Mouse (Mus musculus) neutrophil, adult 5-6 weeks (primary cell): ENCODE results near the gene Akr1c14. TPM values are rescaled to one million over a fixed set of nuclear protein-coding genes. Genes with fewer than 3 reads are reported as not detected.
"Not testable (repeated sequence)": the region's sequence is repeated elsewhere in the genome, so short reads cannot be mapped to it uniquely, and the experiment has no call there.

Experiments
- ATAC-seq: fragments of 151-379, 151-347 bp; 2 replicates; pipeline ENCODE4 v1.8.0; 2017; ENCODE audit warnings: mild to moderate bottlenecking, moderate TSS enrichment; ENCODE audit not compliant: insufficient number of reproducible peaks, poor library complexity, low FRiP score, severe bottlenecking; ENCODE audit errors: extremely low read depth
- total RNA-seq: library from RNA; stranded (forward); fragments of 200-1000 nt; gene quantifications from 2 replicates; pipeline ENCODE4 v1.2.3, GENCODE M21; 2017

Akr1c14 gene
- total RNA-seq, result not detected in 2 replicates

DNA sequence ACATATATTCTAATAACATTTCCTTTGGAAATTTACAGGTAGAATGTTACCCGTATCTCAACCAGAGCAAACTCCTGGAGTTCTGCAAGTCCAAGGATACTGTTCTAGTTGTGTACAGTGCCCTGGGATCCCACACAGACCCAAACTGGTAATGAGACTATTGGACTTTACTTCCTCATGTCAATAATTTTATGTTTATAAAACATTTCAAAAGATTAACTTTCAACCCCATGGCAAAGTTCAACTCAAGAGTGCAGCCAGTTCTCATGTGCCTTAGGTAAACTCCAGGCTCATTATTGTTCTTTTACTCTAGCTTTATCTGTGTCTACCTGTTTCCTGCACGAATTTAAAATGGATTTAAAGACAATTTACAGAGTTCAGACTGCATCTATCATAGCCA, at the start of gene Akr1c14:
TSS of gene Akr1c14 (plus strand) at position 293 of the 400 bp plus-strand sequence.
- no peak for ATAC-seq

- peak; percentile 48; the same call in 1 of the 2 replicates for ATAC-seq
Measured at GRCm38 (mm10) chr13:4001687-4002086, 47.1 kb upstream of the Akr1c14 start.

DNA sequence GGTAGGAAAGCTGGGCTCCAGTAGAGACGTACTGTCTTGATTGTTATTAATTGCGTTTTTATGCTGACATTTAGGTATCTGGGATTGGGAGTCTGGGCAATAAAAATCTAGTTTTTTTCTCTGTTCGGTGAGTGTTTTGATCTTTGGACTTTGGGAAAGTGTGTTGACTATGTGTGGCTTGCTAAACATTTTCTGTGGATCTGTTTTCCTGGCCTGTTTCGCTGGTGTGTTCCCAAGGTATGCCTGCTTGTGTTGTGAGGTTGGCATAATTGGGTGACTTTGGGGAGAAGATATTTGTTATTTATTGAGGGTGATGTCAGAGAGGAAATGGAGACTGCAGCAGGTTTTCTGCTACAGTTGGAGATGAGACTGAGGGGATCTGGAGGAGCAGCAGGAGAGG, 38.0 kb upstream of the Akr1c14 start:
- no peak for ATAC-seq

GRCm38 (mm10) chr13:4013811-4014210, 35.0 kb upstream of the Akr1c14 start:
- no peak for ATAC-seq

DNA sequence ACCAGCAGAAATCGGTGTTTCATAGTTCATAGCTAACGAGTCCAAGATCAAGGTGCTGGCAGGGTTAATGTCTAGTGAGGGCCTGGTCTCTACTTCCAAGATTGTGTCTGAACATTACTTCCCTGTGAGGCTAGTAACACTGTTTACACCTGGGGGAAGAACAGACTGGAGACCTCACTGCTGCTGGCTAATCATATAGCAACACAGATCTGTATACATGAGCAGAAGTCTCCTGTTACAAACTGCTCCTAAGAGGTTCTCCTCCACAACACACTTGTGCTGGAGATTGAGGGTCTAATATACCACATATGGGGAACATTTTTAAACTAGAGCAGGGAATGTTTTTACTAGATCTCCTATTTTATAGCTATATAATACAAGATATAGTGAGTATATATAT, 18.9 kb upstream of the Akr1c14 start:
- no peak for ATAC-seq

DNA sequence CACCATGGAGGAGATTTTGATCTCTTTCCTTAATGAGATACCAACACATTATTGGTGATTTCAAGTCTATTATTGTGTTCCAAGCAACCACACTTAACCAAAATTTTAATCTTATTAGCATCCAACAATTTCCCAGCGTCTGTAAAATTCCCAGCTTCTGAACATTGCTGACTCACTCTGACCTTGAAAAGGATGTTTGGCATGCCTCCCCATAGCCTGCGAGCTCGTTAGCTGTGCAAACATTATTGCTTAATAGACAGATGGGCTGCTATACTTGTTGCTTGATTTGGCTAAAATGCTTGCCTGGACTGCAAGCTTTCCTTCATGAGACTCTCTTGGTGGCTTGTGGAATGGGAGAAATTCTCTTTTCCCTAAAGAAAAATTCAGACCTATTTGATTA, 16.3 kb upstream of the Akr1c14 start:
- ATAC-seq, result no peak

GRCm38 (mm10) chr13:4035052-4035451, 13.8 kb upstream of the Akr1c14 start:
- ATAC-seq, result no peak

GRCm38 (mm10) chr13:4046113-4046512, 2.7 kb upstream of the Akr1c14 start:
- ATAC-seq, result no peak

DNA sequence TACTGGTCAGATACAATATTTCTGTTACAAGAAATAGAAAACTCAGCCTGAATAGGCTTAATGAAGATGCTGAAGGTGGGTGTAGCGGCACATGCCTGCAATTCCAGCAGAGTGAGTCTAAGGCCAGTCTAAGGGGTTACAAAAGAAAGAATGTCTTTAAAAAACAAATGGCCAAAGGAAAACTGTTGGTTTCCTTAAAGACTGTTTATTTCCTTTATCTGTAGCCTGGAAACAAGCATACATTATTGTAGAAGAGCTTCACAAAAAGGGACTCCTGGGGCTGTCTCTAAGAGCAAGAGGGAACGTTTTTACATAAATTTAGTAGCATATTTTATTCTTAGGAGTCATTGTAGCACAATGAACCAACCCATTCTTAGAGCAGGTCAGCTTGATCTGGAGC, 2.0 kb upstream of the Akr1c14 start:
- no peak for ATAC-seq

- ATAC-seq, result no peak
Measured at GRCm38 (mm10) chr13:4048226-4048625, 585 bp upstream of the Akr1c14 start.

DNA sequence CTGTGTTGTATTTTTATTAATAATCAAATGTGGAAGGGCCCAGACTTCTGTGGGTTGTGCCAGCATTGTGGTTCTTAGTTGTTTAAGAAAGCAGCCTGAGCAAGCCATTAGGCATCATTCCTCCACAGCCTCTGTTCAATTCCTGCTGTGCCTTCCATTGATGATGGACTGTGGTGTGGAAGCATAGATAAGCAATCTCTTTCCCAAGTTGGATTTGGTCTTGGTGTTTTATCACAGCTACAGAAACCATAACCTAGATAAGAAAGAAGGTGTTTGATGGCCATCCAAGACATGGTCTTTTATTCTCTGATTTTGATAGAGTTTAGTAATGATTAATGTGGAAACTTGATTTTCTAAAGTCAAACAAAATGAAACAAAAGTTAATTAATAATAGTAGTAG, 844 bp downstream of the Akr1c14 start:
- ATAC-seq, result no peak

GRCm38 (mm10) chr13:4055450-4055849, 6.6 kb downstream of the Akr1c14 start:
- ATAC-seq, result no peak

GRCm38 (mm10) chr13:4056211-4056610, 7.4 kb downstream of the Akr1c14 start:
- no peak for ATAC-seq

GRCm38 (mm10) chr13:4058239-4058638, 9.4 kb downstream of the Akr1c14 start:
- not testable (repeated sequence) for ATAC-seq

- ATAC-seq, result no peak
Measured at GRCm38 (mm10) chr13:4059363-4059762, 10.6 kb downstream of the Akr1c14 start.

- no peak for ATAC-seq
Measured at GRCm38 (mm10) chr13:4060214-4060730, 11.5 kb downstream of the Akr1c14 start.

GRCm38 (mm10) chr13:4076517-4077435, 28.0 kb downstream of the Akr1c14 start:
- ATAC-seq, result no peak

DNA sequence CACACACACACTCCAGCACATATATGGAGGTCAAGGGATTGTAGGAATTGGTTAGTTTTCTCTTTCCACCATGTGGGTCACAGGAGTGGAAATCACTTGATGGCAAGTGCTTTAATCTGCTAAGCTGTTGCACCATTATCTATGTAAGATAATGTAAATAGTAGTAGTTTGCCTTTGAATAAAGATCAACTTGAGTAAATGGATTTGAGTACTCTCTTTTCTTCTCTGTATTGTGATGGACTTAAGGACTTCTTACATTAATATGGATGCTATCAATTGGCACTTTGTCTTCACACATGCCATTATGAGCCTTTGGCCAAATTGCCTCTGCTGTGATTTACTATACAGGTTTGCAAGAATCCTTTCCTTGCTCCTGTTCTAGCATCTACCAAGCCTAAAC, 31.1 kb downstream of the Akr1c14 start:
- ATAC-seq, result no peak

DNA sequence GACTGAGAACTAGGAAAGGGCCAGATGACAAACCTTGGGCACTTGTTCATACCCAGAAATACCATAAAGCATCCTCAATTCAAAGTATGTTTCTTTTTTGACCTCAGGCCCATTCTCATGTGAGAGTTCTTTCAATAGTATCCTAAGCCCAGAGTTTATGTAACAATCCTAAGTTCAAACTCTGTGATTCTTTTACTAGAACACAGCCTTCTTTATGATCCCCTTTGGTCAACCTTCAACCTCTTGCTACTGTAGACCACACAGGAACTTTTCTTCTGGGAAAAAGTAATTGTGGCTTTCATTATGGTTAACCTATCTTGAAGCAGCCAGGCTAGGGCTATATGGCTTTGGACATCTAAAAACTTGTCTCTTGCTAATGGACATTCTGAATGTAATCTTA, 52.9 kb downstream of the Akr1c14 start:
- no peak for ATAC-seq

GRCm38 (mm10) chr13:4102721-4103120, 53.9 kb downstream of the Akr1c14 start:
- ATAC-seq, result no peak
